Mouse (Mus musculus) cerebellum, postnatal 14 days (tissue): Measurements from ENCODE around the gene Skint10.

Source experiments
- DNase-seq, 2 experiments: peaks; one replicate each; pipeline ENCODE4 v3.0.0; 2021; ENCODE audit warnings: mixed read lengths in 2 of 2

Gene Skint10

GRCm38 (mm10) chr4:112774766-112775165 lies at the start of gene Skint10:
TSS of gene Skint10 (minus strand) at chr4:112774866.
- no peak for DNase-seq

DNA sequence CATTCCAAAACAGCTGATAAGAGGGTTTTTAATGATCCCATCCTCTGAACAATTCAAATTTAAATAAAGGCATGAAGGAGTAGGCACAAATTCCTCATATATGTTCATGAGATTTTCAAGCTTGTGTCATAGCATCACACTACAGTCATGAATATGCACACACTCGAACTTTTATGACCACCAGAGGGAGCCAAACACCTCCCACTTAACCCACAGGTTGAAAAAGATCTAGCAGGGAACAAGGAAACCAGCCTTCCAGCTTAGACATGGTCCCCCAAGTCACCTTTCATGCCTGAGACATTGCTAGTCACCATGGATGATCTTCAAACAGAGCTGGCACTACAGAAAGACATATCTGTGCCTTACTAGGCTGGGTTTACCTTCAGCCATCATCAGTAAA lies 16.0 kb upstream of the Skint10 start:
- no peak for DNase-seq
